Mouse (Mus musculus): ENCODE results near the gene Amigo3. TPM values are rescaled to one million over a fixed set of nuclear protein-coding genes. Genes with fewer than 3 reads are reported as not detected.

Gene Amigo3
- polyA plus RNA-seq, 1 experiment from 2014 or later = 2.1 TPM

DNA sequence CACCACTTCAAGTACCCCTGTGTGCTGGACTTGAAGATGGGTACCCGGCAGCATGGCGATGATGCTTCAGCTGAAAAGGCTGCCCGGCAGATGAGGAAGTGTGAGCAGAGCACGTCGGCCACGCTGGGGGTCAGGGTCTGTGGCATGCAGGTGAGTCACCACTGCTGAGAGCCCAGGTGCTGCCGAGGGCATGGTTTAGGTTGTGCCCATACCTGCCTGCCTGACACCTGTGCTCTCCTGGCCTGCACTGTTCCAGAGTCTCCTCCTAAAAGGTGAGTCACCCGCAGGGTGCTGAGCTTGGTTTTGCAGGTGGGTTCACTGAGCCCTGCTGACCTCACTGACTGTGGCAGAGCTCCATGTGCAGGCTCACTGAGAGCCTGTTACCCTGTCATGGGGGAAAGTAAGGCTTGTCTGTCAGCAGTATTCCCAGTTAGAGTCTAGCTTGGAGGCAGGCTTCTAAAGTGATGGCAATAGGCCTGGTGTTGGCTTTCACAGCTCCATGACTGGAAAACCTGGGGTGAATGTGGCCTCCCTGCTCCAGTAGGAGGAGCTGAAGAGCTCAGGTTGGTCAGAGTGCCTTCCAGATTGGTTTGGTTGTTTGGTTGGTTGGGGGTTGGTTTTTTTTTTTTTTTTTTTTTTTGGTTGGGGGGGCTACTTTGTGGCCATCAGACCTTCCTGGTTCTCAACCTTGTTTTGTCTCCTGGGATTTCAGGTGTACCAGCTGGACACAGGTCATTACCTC is 8.0 kb upstream of the Amigo3 start:
- no peak overlapping the region for H3K4me2 ChIP-seq
- H3K27me3 ChIP-seq = no peaks in the 10 kb centered on the region
- H3K36me3 ChIP-seq (ENCODE audit: poor library complexity, severe bottlenecking) = peaks cover 67% of the 10 kb centered on the region
- no peak for ATAC-seq
- H3K9ac ChIP-seq = no peak overlapping the region
- H3K4me3 ChIP-seq = no peak overlapping the region
- no peak overlapping the region for H3K27ac ChIP-seq
- WGBS = 97% methylated on average over 8 of the region's 8 CpGs
- H3K4me1 ChIP-seq = peaks cover 18% of the 10 kb centered on the region
- H3K9me3 ChIP-seq (replicated peaks) = no peaks in the 10 kb centered on the region

DNA sequence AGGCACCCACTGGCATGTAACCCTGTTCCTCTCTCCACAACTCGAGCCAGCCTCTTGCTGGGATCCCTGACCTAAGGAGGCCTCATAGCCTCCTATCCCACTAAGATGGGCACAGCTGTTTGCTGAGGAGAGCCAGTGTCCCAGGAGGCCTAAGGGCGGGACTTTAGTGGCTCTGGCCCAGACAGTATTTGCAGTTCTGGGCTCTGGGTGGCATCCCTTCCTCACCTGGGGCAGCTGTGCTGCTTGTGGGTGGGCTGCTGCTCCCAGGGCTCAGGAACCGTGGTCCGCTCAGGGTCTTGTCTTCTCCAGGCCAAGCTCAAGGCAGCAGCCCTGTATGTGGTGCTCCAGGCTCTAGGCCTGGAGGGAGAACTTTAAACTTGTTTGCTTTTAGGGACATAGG is 6.4 kb upstream of the Amigo3 start:
- Histone ChIP-seq H3K27me3 (no peaks in the 10 kb centered on the region), H3K9ac (no peak overlapping the region), H3K4me1 (peaks cover 21% of the 10 kb centered on the region), H3K4me2 (no peak overlapping the region), H3K4me3 (no peak overlapping the region), H3K9me3 (replicated peaks) (no peaks in the 10 kb centered on the region), H3K27ac (no peak overlapping the region), H3K36me3 (ENCODE audit: poor library complexity, severe bottlenecking) (peaks cover 67% of the 10 kb centered on the region)
- ATAC-seq = no peak
- 94% methylated on average over 4 of the region's 4 CpGs for WGBS

DNA sequence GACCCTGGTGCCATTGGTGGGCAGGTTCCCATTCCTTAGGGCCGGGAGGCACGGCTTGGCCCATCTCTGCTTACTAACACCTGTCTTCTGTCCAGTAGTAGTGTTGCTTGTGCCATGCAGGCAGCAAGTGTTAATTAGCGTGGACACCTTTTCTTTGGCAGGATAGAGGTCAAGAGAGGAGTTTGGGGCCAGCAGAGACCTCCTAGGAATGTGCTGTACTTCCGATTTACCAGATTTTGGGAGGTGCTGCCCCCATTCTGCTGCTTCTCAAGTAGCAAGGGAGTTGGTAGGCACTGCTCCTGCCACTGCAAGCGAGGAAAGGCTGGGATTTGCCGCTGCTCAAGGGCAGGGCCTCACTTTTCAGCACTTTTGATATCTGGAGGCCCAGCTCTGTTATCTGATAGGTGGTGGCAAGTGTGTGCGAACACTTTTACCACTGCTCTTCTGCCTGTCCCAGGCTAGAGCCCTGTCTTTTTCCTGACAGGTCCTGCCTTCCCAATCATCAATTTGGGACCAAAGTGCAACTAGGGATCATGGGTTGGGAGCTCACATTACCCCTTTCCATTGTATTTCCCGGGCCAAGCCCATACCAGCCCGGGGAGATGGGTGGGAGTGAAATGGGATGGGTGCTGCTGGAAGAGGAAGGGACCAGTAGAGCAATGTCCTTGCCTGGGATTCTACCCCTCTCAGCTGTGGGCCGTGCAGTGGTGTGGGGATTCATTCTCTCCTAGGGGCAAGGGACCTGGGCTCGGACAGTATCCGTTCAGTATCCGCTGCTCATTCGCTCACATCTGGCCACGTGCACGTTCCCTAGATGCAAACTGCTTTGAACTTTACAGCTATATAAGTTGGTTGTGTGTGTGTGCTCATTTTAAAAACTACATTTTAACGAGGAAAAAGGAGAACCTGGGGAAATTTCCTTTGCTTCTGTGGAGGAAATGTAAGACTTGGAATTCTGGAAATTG is 5.1 kb upstream of the Amigo3 start:
- no peak for ATAC-seq
- peak overlapping the region; percentile 61 for H3K27ac ChIP-seq
- H3K4me1 ChIP-seq = peaks cover 24% of the 10 kb centered on the region
- H3K9ac ChIP-seq = peak overlapping the region; percentile 79
- H3K4me2 ChIP-seq = peak overlapping the region; percentile 93
- peaks cover 60% of the 10 kb centered on the region for H3K36me3 ChIP-seq (ENCODE audit: poor library complexity, severe bottlenecking)
- H3K9me3 ChIP-seq (replicated peaks) = no peaks in the 10 kb centered on the region
- H3K4me3 ChIP-seq = peak overlapping the region; percentile 74
- H3K27me3 ChIP-seq = no peaks in the 10 kb centered on the region
- WGBS = 48% methylated on average over 17 of the region's 17 CpGs

DNA sequence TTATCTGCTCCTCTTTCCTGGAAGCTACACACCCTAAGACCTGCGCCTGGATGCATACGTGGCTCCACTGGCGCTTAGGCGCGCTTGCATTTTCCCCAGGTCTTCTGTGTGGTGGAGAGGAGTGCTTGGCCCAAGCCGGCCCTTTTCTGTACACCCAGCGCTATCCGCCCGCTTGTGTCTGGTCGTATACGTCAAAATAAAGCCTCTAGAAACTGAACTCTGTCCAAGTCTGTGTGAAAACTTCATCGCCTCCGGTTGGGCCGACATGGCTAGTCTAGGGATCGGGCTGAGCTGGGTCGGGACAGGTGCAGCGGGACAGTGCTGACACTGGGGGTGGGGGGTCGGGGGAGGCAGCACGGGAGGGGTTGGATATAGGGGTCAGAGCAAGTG is 4.4 kb upstream of the Amigo3 start:
- no peaks in the 10 kb centered on the region for H3K27me3 ChIP-seq
- peak; percentile 52 for ATAC-seq
- peak overlapping the region; percentile 93 for H3K4me2 ChIP-seq
- peak overlapping the region; percentile 79 for H3K9ac ChIP-seq
- peak overlapping the region; percentile 61 for H3K27ac ChIP-seq
- WGBS = 1% methylated on average over 19 of the region's 19 CpGs
- H3K9me3 ChIP-seq (replicated peaks) = no peaks in the 10 kb centered on the region
- H3K4me3 ChIP-seq = peak overlapping the region; percentile 74
- peaks cover 54% of the 10 kb centered on the region for H3K36me3 ChIP-seq (ENCODE audit: poor library complexity, severe bottlenecking)
- peaks cover 30% of the 10 kb centered on the region for H3K4me1 ChIP-seq

- WGBS = under 1% methylated on average over 39 of the region's 39 CpGs
- Histone ChIP-seq H3K9me3 (replicated peaks) (no peaks in the 10 kb centered on the region), H3K27me3 (no peaks in the 10 kb centered on the region), H3K4me2 (peak within 1 kb of the TSS; percentile 93), H3K36me3 (ENCODE audit: poor library complexity, severe bottlenecking) (peaks cover 57% of the 10 kb centered on the region), H3K27ac (peak within 1 kb of the TSS; percentile 61), H3K4me3 (peak within 1 kb of the TSS; percentile 74), H3K4me1 (peaks cover 30% of the 10 kb centered on the region), H3K9ac (peak within 1 kb of the TSS; percentile 79)
- ATAC-seq = peak; percentile 96
Observed at GRCm38 (mm10) chr9:108049016-108049455, 3.9 kb upstream of the Amigo3 start, which contains the start of gene Gmppb. Gene Gmppb, plus strand, starts transcription at chr9:108049242.

DNA sequence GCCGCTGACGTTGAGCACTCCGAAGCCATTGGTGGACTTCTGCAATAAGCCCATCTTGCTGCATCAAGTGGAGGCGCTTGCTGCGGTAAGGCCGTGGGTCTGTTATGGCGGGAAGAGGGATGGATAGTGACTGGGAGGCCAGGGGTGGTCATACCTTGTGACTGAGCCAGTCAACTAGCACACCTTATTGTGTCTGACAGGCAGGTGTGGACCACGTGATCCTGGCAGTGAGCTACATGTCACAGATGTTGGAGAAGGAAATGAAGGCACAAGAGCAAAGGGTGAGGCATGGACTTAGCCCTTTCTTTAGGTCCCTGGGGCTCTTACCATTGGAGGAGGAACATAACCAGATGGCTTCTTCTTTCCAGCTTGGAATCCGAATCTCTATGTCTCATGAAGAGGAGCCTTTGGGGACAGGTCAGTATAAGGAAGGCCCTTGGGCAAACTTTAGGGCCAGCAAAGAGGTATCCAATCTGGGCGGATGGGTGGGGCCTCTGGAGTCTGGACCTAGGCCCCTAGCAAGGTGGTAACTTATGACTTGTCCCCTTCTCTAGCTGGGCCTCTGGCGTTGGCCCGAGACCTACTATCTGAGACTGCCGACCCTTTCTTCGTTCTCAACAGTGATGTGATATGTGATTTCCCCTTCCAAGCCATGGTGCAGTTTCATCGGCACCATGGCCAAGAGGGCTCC is 3.3 kb upstream of the Amigo3 start:
- Histone ChIP-seq H3K9me3 (replicated peaks) (no peaks in the 10 kb centered on the region), H3K4me1 (peaks cover 30% of the 10 kb centered on the region), H3K36me3 (ENCODE audit: poor library complexity, severe bottlenecking) (peaks cover 61% of the 10 kb centered on the region), H3K27me3 (no peaks in the 10 kb centered on the region), H3K4me3 (peak overlapping the region; percentile 74), H3K27ac (peak overlapping the region; percentile 51), H3K4me2 (peak overlapping the region; percentile 93), H3K9ac (peak overlapping the region; percentile 79)
- peak; percentile 7 for ATAC-seq
- 45% methylated on average over 15 of the region's 15 CpGs for WGBS

DNA sequence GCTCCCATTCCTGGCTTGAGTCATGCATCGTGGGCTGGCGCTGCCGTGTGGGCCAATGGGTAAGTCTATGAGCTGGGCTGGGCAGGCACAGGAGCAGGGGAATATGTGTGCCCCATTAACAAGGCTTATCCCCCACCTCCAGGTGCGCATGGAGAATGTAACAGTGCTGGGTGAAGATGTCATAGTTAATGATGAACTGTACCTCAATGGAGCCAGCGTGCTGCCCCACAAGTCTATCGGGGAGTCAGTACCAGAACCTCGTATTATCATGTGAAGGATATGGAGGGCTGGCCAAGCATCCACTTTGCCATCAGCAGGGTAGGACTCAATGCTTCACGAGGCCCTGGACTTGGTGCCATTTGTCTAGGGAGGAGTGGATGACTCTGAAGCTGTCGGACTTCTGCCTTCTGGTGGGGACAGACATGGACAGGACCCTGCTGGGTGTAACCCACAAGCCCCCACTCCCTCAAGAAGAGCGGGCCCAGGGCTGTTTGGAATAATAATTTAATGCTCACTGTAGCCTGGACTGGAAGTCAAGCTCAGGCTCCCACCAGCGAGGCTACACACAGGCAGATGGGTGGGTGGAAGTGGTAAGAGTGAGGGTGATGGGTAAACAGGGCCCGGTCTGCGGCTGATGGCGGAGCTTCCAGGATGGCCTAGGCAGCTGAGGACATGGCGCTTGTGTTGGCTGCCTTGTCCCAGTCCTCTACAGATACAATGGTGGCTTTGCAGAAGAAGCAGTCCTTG is 1.6 kb upstream of the Amigo3 start:
- peaks cover 61% of the 10 kb centered on the region for H3K36me3 ChIP-seq (ENCODE audit: poor library complexity, severe bottlenecking)
- WGBS = 94% methylated on average over 15 of the region's 15 CpGs
- no peak overlapping the region for H3K4me2 ChIP-seq
- H3K27ac ChIP-seq = no peak overlapping the region
- H3K4me1 ChIP-seq = peaks cover 30% of the 10 kb centered on the region
- H3K27me3 ChIP-seq = no peaks in the 10 kb centered on the region
- no peak overlapping the region for H3K4me3 ChIP-seq
- ATAC-seq = no peak
- no peak overlapping the region for H3K9ac ChIP-seq
- no peaks in the 10 kb centered on the region for H3K9me3 ChIP-seq (replicated peaks)

- WGBS = 83% methylated on average over 4 of the region's 4 CpGs
- H3K9ac ChIP-seq = no peak overlapping the region
- H3K9me3 ChIP-seq (replicated peaks) = no peaks in the 10 kb centered on the region
- no peak overlapping the region for H3K27ac ChIP-seq
- ATAC-seq = no peak
- H3K36me3 ChIP-seq (ENCODE audit: poor library complexity, severe bottlenecking) = peaks cover 61% of the 10 kb centered on the region
- H3K4me1 ChIP-seq = peaks cover 30% of the 10 kb centered on the region
- no peak overlapping the region for H3K4me2 ChIP-seq
- H3K4me3 ChIP-seq = no peak overlapping the region
- no peaks in the 10 kb centered on the region for H3K27me3 ChIP-seq
Observed at GRCm38 (mm10) chr9:108051931-108052220, 1.1 kb upstream of the Amigo3 start.

- Histone ChIP-seq H3K36me3 (ENCODE audit: poor library complexity, severe bottlenecking) (peaks cover 61% of the 10 kb centered on the region), H3K9me3 (replicated peaks) (no peaks in the 10 kb centered on the region)
- WGBS = 75% methylated on average over 7 of the region's 7 CpGs
Observed at GRCm38 (mm10) chr9:108052411-108052810, 548 bp upstream of the Amigo3 start.

GRCm38 (mm10) chr9:108053665-108054225 is 786 bp downstream of the Amigo3 start:
- no peak overlapping the region for H3K9ac ChIP-seq
- H3K27ac ChIP-seq = no peak overlapping the region
- no peak overlapping the region for H3K4me2 ChIP-seq
- no peaks in the 10 kb centered on the region for H3K27me3 ChIP-seq
- WGBS = 95% methylated on average over 15 of the region's 15 CpGs
- H3K4me1 ChIP-seq = peaks cover 18% of the 10 kb centered on the region
- H3K9me3 ChIP-seq (replicated peaks) = no peaks in the 10 kb centered on the region
- H3K4me3 ChIP-seq = no peak overlapping the region
- ATAC-seq = no peak
- H3K36me3 ChIP-seq (ENCODE audit: poor library complexity, severe bottlenecking) = peaks cover 71% of the 10 kb centered on the region

More at GRCm38 (mm10) chr9:108052411-108052810, 548 bp upstream of the Amigo3 start:
- ATAC-seq = no peak
- Histone ChIP-seq H3K27ac (no peak overlapping the region), H3K27me3 (no peaks in the 10 kb centered on the region), H3K4me1 (peaks cover 30% of the 10 kb centered on the region), H3K4me2 (no peak overlapping the region), H3K4me3 (no peak overlapping the region), H3K9ac (no peak overlapping the region)

GRCm38 (mm10) chr9:108054331-108055040 is 1.5 kb downstream of the Amigo3 start:
- 93% methylated on average over 22 of the region's 22 CpGs for WGBS
- H3K27me3 ChIP-seq = no peaks in the 10 kb centered on the region
- no peak overlapping the region for H3K9ac ChIP-seq
- H3K36me3 ChIP-seq (ENCODE audit: poor library complexity, severe bottlenecking) = peaks cover 78% of the 10 kb centered on the region
- no peaks in the 10 kb centered on the region for H3K9me3 ChIP-seq (replicated peaks)
- no peak overlapping the region for H3K4me2 ChIP-seq
- H3K4me1 ChIP-seq = peaks cover 17% of the 10 kb centered on the region
- no peak for ATAC-seq
- H3K4me3 ChIP-seq = no peak overlapping the region
- H3K27ac ChIP-seq = no peak overlapping the region
